Mouse (Mus musculus): ENCODE data around the gene F5. TPM values are rescaled to one million over a fixed set of nuclear protein-coding genes. Genes with fewer than 3 reads are reported as not detected.
A peak's percentile ranks its signal among the peaks of the same experiment; 100 is the strongest.

The F5 gene
- polyA plus RNA-seq, 1 experiment from 2014 or later = 0.30 TPM

GRCm38 (mm10) chr1:164162745-164163144, 11.1 kb downstream of the F5 start:
- no peak overlapping the region for H3K4me2 ChIP-seq
- no peaks in the 10 kb centered on the region for H3K9me3 ChIP-seq
- ATAC-seq (ENCODE audit: borderline replicate concordance, extremely low read depth, low FRiP score, low TSS enrichment) = no peak
- H3K36me3 ChIP-seq = no peaks in the 10 kb centered on the region
- H3K4me3 ChIP-seq = no peak overlapping the region
- WGBS = 60% methylated on average over 5 of the region's 5 CpGs
- H3K27me3 ChIP-seq = no peaks in the 10 kb centered on the region
- H3K9ac ChIP-seq = no peak overlapping the region
- no peak overlapping the region for H3K27ac ChIP-seq
- no peaks in the 10 kb centered on the region for H3K4me1 ChIP-seq

DNA sequence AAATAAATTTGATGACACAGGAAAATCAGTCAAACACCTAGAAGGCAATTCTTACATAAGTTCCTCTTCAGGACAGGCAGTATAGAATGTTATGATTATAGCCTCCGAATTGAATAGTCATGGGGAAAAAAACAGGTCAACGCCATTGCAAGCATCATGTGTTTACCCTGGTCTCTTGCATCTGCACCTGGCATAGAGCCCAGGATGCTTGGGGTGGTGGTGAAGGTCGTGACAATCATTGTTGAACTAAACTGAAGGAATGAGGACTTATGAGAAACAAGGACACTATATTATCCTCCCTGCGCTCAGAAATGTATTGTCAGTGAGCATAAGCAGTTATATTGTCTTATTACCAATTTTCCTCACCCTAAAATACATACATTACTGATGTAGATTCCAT, 17.2 kb downstream of the F5 start:
- Histone ChIP-seq H3K4me1 (no peaks in the 10 kb centered on the region), H3K9ac (no peak overlapping the region), H3K9me3 (no peaks in the 10 kb centered on the region), H3K4me3 (no peak overlapping the region), H3K27ac (no peak overlapping the region), H3K27me3 (no peaks in the 10 kb centered on the region), H3K4me2 (no peak overlapping the region), H3K36me3 (no peaks in the 10 kb centered on the region)
- ATAC-seq (ENCODE audit: borderline replicate concordance, extremely low read depth, low FRiP score, low TSS enrichment) = no peak
- 58% methylated on average over 4 of the region's 4 CpGs for WGBS

DNA sequence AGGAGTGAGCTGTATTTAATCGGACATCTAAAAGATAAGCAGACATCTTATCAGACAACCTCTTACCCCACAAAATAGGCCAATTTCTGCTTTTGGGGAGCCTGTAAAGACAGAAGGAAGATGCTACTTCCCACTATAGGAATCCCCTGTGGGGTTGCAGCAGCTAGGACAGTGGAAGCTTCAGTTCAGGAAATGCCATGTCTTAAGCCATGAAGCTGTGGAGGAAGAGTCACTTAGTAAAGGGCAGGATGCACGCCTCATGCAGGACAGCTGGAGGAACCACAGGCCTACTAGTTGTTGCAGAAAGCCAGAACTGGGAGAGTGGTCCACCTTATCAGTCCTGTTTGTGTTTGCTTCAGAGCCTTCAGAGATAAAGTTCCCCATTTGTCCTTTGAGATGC, 18.8 kb downstream of the F5 start:
- no peak overlapping the region for H3K4me3 ChIP-seq
- no peaks in the 10 kb centered on the region for H3K27me3 ChIP-seq
- ATAC-seq (ENCODE audit: borderline replicate concordance, extremely low read depth, low FRiP score, low TSS enrichment) = no peak
- WGBS = 59% methylated on average over 2 of the region's 2 CpGs
- H3K9me3 ChIP-seq = no peaks in the 10 kb centered on the region
- no peak overlapping the region for H3K4me2 ChIP-seq
- H3K36me3 ChIP-seq = no peaks in the 10 kb centered on the region
- no peak overlapping the region for H3K9ac ChIP-seq
- no peak overlapping the region for H3K27ac ChIP-seq
- no peaks in the 10 kb centered on the region for H3K4me1 ChIP-seq

- Histone ChIP-seq H3K27me3 (no peaks in the 10 kb centered on the region), H3K4me2 (no peak overlapping the region), H3K9ac (no peak overlapping the region), H3K9me3 (no peaks in the 10 kb centered on the region), H3K4me3 (no peak overlapping the region), H3K36me3 (no peaks in the 10 kb centered on the region), H3K4me1 (no peaks in the 10 kb centered on the region), H3K27ac (no peak overlapping the region)
- 76% methylated on average over 4 of the region's 4 CpGs for WGBS
- no peak for ATAC-seq (ENCODE audit: borderline replicate concordance, extremely low read depth, low FRiP score, low TSS enrichment)
These were observed 21.5 kb downstream of the F5 start for GRCm38 (mm10) chr1:164173145-164173544.

DNA sequence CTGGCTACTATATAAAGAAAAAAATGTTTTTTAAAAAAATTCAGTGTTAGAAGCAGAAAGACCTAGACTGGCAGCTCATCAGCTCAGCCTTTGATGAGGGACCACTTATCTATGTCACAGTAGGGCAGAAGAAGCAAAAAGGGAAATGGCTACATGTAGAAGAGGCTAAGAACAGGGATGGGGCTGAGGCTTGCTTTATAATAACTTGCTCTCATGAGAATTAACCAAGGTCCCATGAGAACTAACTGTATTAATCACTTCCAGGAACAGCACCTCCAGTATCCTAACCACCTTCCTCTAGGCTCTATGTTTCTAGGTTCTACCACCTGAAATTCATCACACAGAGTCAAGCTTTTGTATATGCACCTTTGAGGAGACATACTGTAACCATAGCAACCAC, 25.2 kb downstream of the F5 start:
- H3K36me3 ChIP-seq = no peaks in the 10 kb centered on the region
- H3K4me1 ChIP-seq = no peaks in the 10 kb centered on the region
- H3K9me3 ChIP-seq = no peaks in the 10 kb centered on the region
- no peak overlapping the region for H3K27ac ChIP-seq
- H3K4me3 ChIP-seq = no peak overlapping the region
- no peaks in the 10 kb centered on the region for H3K27me3 ChIP-seq
- no peak overlapping the region for H3K4me2 ChIP-seq
- no peak overlapping the region for H3K9ac ChIP-seq
- no peak for ATAC-seq (ENCODE audit: borderline replicate concordance, extremely low read depth, low FRiP score, low TSS enrichment)

GRCm38 (mm10) chr1:164178429-164178828, 26.8 kb downstream of the F5 start:
- no peaks in the 10 kb centered on the region for H3K27me3 ChIP-seq
- H3K9ac ChIP-seq = no peak overlapping the region
- H3K4me3 ChIP-seq = no peak overlapping the region
- no peaks in the 10 kb centered on the region for H3K9me3 ChIP-seq
- 61% methylated on average over 6 of the region's 6 CpGs for WGBS
- no peaks in the 10 kb centered on the region for H3K4me1 ChIP-seq
- no peak for ATAC-seq (ENCODE audit: borderline replicate concordance, extremely low read depth, low FRiP score, low TSS enrichment)
- no peak overlapping the region for H3K27ac ChIP-seq
- no peak overlapping the region for H3K4me2 ChIP-seq
- no peaks in the 10 kb centered on the region for H3K36me3 ChIP-seq

- H3K4me1 ChIP-seq = peaks cover 5% of the 10 kb centered on the region
- H3K9ac ChIP-seq = 0 out of 2 replicates have a peak overlapping the region, but pooled peaks have one; percentile 16
- WGBS = 36% methylated on average over 16 of the region's 16 CpGs
- H3K4me3 ChIP-seq = peak overlapping the region; percentile 20; the same call in 1 of the 2 replicates
- no peaks in the 10 kb centered on the region for H3K9me3 ChIP-seq
- H3K4me2 ChIP-seq = peak overlapping the region; percentile 46
- peak; percentile 64; the same call in 1 of the 2 replicates for ATAC-seq (ENCODE audit: borderline replicate concordance, extremely low read depth, low FRiP score, low TSS enrichment)
- peaks cover 2% of the 10 kb centered on the region; the same call in 1 of the 2 replicates for H3K27me3 ChIP-seq
- H3K36me3 ChIP-seq = no peaks in the 10 kb centered on the region
- no peak overlapping the region for H3K27ac ChIP-seq
These were observed 32.7 kb downstream of the F5 start for GRCm38 (mm10) chr1:164184142-164184870.

DNA sequence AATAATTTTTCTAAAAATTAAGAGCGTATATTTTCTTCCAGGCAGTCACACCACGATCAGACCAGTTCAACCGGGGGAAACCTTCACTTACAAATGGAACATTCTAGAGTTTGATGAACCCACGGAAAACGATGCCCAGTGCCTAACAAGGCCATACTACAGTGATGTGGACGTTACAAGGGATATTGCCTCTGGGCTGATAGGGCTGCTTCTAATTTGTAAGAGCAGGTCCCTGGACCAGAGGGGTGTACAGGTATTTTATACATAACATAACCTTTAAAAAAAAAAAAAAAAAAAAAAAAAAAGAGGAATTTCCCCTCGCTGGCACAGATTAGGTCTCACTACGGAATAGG, 33.2 kb downstream of the F5 start:
- no peak overlapping the region for H3K4me3 ChIP-seq
- H3K9ac ChIP-seq = no peak overlapping the region
- H3K9me3 ChIP-seq = no peaks in the 10 kb centered on the region
- ATAC-seq (ENCODE audit: borderline replicate concordance, extremely low read depth, low FRiP score, low TSS enrichment) = no peak
- H3K4me2 ChIP-seq = no peak overlapping the region
- no peak overlapping the region for H3K27ac ChIP-seq
- no peaks in the 10 kb centered on the region for H3K36me3 ChIP-seq
- peaks cover 2% of the 10 kb centered on the region; the same call in 1 of the 2 replicates for H3K27me3 ChIP-seq
- 34% methylated on average over 8 of the region's 8 CpGs for WGBS
- peaks cover 5% of the 10 kb centered on the region for H3K4me1 ChIP-seq

GRCm38 (mm10) chr1:164185316-164185715, 33.7 kb downstream of the F5 start:
- H3K27me3 ChIP-seq = peaks cover 2% of the 10 kb centered on the region; the same call in 1 of the 2 replicates
- no peaks in the 10 kb centered on the region for H3K9me3 ChIP-seq
- peaks cover 5% of the 10 kb centered on the region for H3K4me1 ChIP-seq
- no peak overlapping the region for H3K27ac ChIP-seq
- 46% methylated on average over 4 of the region's 4 CpGs for WGBS
- H3K36me3 ChIP-seq = no peaks in the 10 kb centered on the region
- H3K9ac ChIP-seq = no peak overlapping the region
- no peak overlapping the region for H3K4me2 ChIP-seq
- no peak overlapping the region for H3K4me3 ChIP-seq
- ATAC-seq (ENCODE audit: borderline replicate concordance, extremely low read depth, low FRiP score, low TSS enrichment) = no peak

- Histone ChIP-seq H3K4me2 (no peak overlapping the region), H3K27me3 (peaks cover 2% of the 10 kb centered on the region; the same call in 1 of the 2 replicates), H3K9ac (no peak overlapping the region), H3K4me1 (peaks cover 5% of the 10 kb centered on the region), H3K9me3 (no peaks in the 10 kb centered on the region), H3K27ac (no peak overlapping the region), H3K36me3 (no peaks in the 10 kb centered on the region), H3K4me3 (no peak overlapping the region)
- no peak for ATAC-seq (ENCODE audit: borderline replicate concordance, extremely low read depth, low FRiP score, low TSS enrichment)
- WGBS = 55% methylated on average over 1 of the region's 1 CpGs
These were observed 35.4 kb downstream of the F5 start for GRCm38 (mm10) chr1:164187002-164187560.

GRCm38 (mm10) chr1:164199551-164199950, 47.9 kb downstream of the F5 start:
- Histone ChIP-seq H3K4me2 (no peak overlapping the region), H3K27ac (no peak overlapping the region), H3K4me1 (no peaks in the 10 kb centered on the region), H3K4me3 (no peak overlapping the region), H3K9ac (no peak overlapping the region), H3K27me3 (no peaks in the 10 kb centered on the region), H3K36me3 (no peaks in the 10 kb centered on the region), H3K9me3 (no peaks in the 10 kb centered on the region)
- no peak for ATAC-seq (ENCODE audit: borderline replicate concordance, extremely low read depth, low FRiP score, low TSS enrichment)
- WGBS = 73% methylated on average over 4 of the region's 4 CpGs

- no peaks in the 10 kb centered on the region for H3K4me1 ChIP-seq
- H3K27me3 ChIP-seq = no peaks in the 10 kb centered on the region
- no peak overlapping the region for H3K27ac ChIP-seq
- H3K4me2 ChIP-seq = no peak overlapping the region
- no peak overlapping the region for H3K4me3 ChIP-seq
- H3K36me3 ChIP-seq = no peaks in the 10 kb centered on the region
- no peak for ATAC-seq (ENCODE audit: borderline replicate concordance, extremely low read depth, low FRiP score, low TSS enrichment)
- H3K9ac ChIP-seq = no peak overlapping the region
- H3K9me3 ChIP-seq = no peaks in the 10 kb centered on the region
- 36% methylated on average over 2 of the region's 2 CpGs for WGBS
These were observed 56.8 kb downstream of the F5 start for GRCm38 (mm10) chr1:164208437-164208836.
